7 mouse cellular contexts compared by ENCODE assay signal in genomic region chr17:80801991-80802390, GRCm38 (mm10).
DNase-seq lines count a peak whose midpoint lies in the region; ATAC-seq and TF ChIP-seq lines count a peak whose summit lies in the region.

No protein-coding gene starts in this region.

- H3K4me2 ChIP-seq in embryonic facial prominence, embryonic 12.5 days (replicated peaks): no peak overlapping the region
- H3K4me2 ChIP-seq in heart, embryonic 16.5 days (ENCODE audit: low read depth, low read length): peak overlapping the region; percentile 54
- no peak overlapping the region for H3K4me2 ChIP-seq in midbrain, postnatal 0 days (ENCODE audit: low read depth, low read length, poor library complexity, severe bottlenecking)

- WGBS in embryonic facial prominence, embryonic 12.5 days: 55% methylated on average over 8 of the region's 8 CpGs
- 27% methylated on average over 8 of the region's 8 CpGs for whole genome bisulfite sequencing in heart, embryonic 16.5 days
- 35% methylated on average over 8 of the region's 8 CpGs for WGBS in midbrain, postnatal 0 days

- H3K4me1 ChIP-seq in embryonic facial prominence, embryonic 12.5 days: peaks cover 19% of the 10 kb centered on the region
- peaks cover 20% of the 10 kb centered on the region for H3K4me1 ChIP-seq in heart, embryonic 16.5 days (ENCODE audit: control insufficient read depth, insufficient read depth, low read length)
- H3K4me1 ChIP-seq in midbrain, postnatal 0 days (ENCODE audit: insufficient read depth, low read length): no peaks in the 10 kb centered on the region

- H3K4me3 ChIP-seq in embryonic facial prominence, embryonic 12.5 days: no peak overlapping the region
- H3K4me3 ChIP-seq in heart, embryonic 16.5 days (ENCODE audit: low read length): peak overlapping the region; percentile 13
- H3K4me3 ChIP-seq in midbrain, postnatal 0 days (ENCODE audit: low read depth, low read length): no peak overlapping the region

- intact Hi-C loops in left cerebral cortex, postnatal 10 days (cut with DNase I): loop anchor here (10.0 kb wide), 2 partner anchors 143 to 177 kb away; partner anchors contain the start of gene Tmem178

- H3K27me3 ChIP-seq in embryonic facial prominence, embryonic 12.5 days: no peaks in the 10 kb centered on the region
- no peaks in the 10 kb centered on the region for H3K27me3 ChIP-seq in heart, embryonic 16.5 days (ENCODE audit: control insufficient read depth, insufficient read depth, low read length)
- H3K27me3 ChIP-seq in midbrain, postnatal 0 days (ENCODE audit: insufficient read depth, low read length): no peaks in the 10 kb centered on the region

- no peak for ATAC-seq in embryonic facial prominence, embryonic 12.5 days (ENCODE audit: insufficient number of reproducible peaks, insufficient read depth, low FRiP score, low TSS enrichment)
- no peak for ATAC-seq in heart, embryonic 16.5 days (replicated peaks; ENCODE audit: extremely low read depth, insufficient read depth, low FRiP score)
- ATAC-seq in midbrain, postnatal 0 days (ENCODE audit: low FRiP score): no peak
- no peak for ATAC-seq in activated CD4-positive, CD25-positive, alpha-beta regulatory T cell, adult 4 months
- ATAC-seq in CD4-positive, CD25-positive, alpha-beta regulatory T cell, adult 4 months: no peak

- no peaks in the 10 kb centered on the region for H3K9me3 ChIP-seq in embryonic facial prominence, embryonic 12.5 days
- 0 out of 2 replicates have a peak, but pooled peaks cover 3% of the 10 kb centered on the region for H3K9me3 ChIP-seq in heart, embryonic 16.5 days (replicated peaks; ENCODE audit: control insufficient read depth, low read length)
- H3K9me3 ChIP-seq in midbrain, postnatal 0 days (ENCODE audit: low read length): no peaks in the 10 kb centered on the region

- peak overlapping the region; percentile 60; the same call in 1 of the 2 replicates for H3K27ac ChIP-seq in embryonic facial prominence, embryonic 12.5 days
- peak overlapping the region; percentile 60 for H3K27ac ChIP-seq in heart, embryonic 16.5 days (ENCODE audit: low read length)
- 0 out of 2 replicates have a peak overlapping the region, but pooled peaks have one; percentile 26 for H3K27ac ChIP-seq in midbrain, postnatal 0 days (ENCODE audit: low read depth, low read length)

- DNase-seq in left cerebral cortex, adult 18-20 months (ENCODE audit: low spot score in 2 of 2): peak; percentile 47 to 60
- no peak for DNase-seq in left cerebral cortex, postnatal 10 days (ENCODE audit: extremely low spot score in 1 of 2, low spot score in 2 of 2)
- no peak for DNase-seq in midbrain, postnatal 0 days (ENCODE audit: low spot score)

- no peak for TF ChIP-seq CTCF in midbrain, postnatal 0 days (IDR thresholded peaks at IDR 0.05)

- no peak overlapping the region for H3K9ac ChIP-seq in embryonic facial prominence, embryonic 12.5 days
- H3K9ac ChIP-seq in heart, embryonic 16.5 days (ENCODE audit: low read length): peak overlapping the region; percentile 18
- no peak overlapping the region for H3K9ac ChIP-seq in midbrain, postnatal 0 days (replicated peaks; ENCODE audit: low read length, poor library complexity, severe bottlenecking)

- no peaks in the 10 kb centered on the region for H3K36me3 ChIP-seq in embryonic facial prominence, embryonic 12.5 days
- H3K36me3 ChIP-seq in heart, embryonic 16.5 days (ENCODE audit: control insufficient read depth, insufficient read depth): no peaks in the 10 kb centered on the region
- no peaks in the 10 kb centered on the region for H3K36me3 ChIP-seq in midbrain, postnatal 0 days (ENCODE audit: insufficient read depth, low read length)

Comparison
In these comparisons a context has a peak if more than half of its experiments do, and no peak if none do; other contexts are left out.
1. DNase-seq: peak in left cerebral cortex, adult 18-20 months (2 of 2); none in left cerebral cortex, postnatal 10 days (0 of 2) and midbrain, postnatal 0 days (single experiment).
2. Peak in every context shown above with its lines, with median percentiles within 50 percentile points of each other: H3K27ac ChIP-seq.